Mouse (Mus musculus) layer of hippocampus, postnatal 10 days (tissue): ENCODE measurements around the gene Ddx52. TPM values are rescaled to one million over a fixed set of nuclear protein-coding genes. Genes with fewer than 3 reads are reported as not detected.

Source experiments
- DNase-seq, 2 experiments: peaks; one replicate each; pipeline ENCODE4 v3.0.0; 2021; ENCODE audit warnings: low spot score in 2 of 2
- total RNA-seq, 2 experiments: library from RNA; stranded (reverse); gene quantifications; 2 replicates each; pipeline ENCODE4 v1.2.3; 2021

Gene Ddx52
- total RNA-seq, 2 experiments from 2014 or later: 12.1 to 12.7 TPM

DNA sequence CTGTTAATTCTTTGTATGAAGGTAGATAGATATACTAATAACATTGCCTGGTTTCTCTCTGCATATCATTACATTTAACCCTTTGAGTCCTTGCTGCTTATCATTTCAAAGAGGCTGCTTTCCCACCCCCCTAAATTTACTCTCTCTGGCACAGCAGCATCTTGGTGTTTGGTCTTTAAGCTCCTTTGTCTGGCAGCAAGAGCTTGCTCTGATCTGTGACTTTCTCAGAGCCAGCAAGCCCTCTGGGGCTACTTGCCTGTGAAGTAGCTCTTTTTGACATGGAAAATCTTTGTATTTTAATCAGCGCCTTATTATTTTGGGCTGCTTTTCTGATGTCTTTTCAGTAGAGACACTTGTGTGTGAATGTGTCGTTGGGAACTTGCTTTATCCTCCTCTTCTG, 69.7 kb downstream of the Ddx52 start:
- DNase-seq: no peak

Other genes starting within 250 kb of the Ddx52 start
- not detected for gene Wfdc17, start 238.1 kb upstream of the Ddx52 start, total RNA-seq
- not detected for gene Wfdc18, start 233.0 kb upstream of the Ddx52 start, total RNA-seq
- not detected for gene Wfdc21, start 195.1 kb upstream of the Ddx52 start, total RNA-seq
- gene Heatr6, start 188.4 kb upstream of the Ddx52 start, total RNA-seq: 10 to 100 TPM; 19.6 to 20.8 TPM
- gene Hnf1b, start 92.0 kb upstream of the Ddx52 start, total RNA-seq: under 1 TPM in 1 of 2 experiments, not detected in 1; 0.21 TPM
- 10 to 100 TPM; 52.6 to 54.5 TPM for gene Synrg, start 22.4 kb downstream of the Ddx52 start, total RNA-seq
- gene Dusp14, start 127.2 kb downstream of the Ddx52 start, total RNA-seq: 10 to 100 TPM; 15.9 to 17.3 TPM
- gene Tada2a, start 187.5 kb downstream of the Ddx52 start, total RNA-seq: 10 to 100 TPM; 34.8 to 35.6 TPM
- gene Acaca, start 187.6 kb downstream of the Ddx52 start, total RNA-seq: 100 to 1,000 TPM; 105 to 117 TPM
- gene Gm11437, start 225.4 kb downstream of the Ddx52 start, total RNA-seq: not detected